Mouse (Mus musculus) embryonic facial prominence, embryonic 12.5 days (tissue): ENCODE measurements at regions not wholly inside any gene's neighbourhood (a gene's known extent, or its start where the extent isn't known, plus 50 kb on each side); places are given as distances from the start of the nearest gene placed in this dataset.

Experiments
- ATAC-seq: fragments of 200-750 bp; cut with Nextera tagmentation; 2 replicates; pipeline ENCODE4 v1.8.0; 2017; ENCODE audit not compliant: insufficient number of reproducible peaks, insufficient read depth, low FRiP score, low TSS enrichment
- H3K27ac ChIP-seq: fragments of 300-500 bp; sonication (generic); 2 replicates; pipeline ENCODE4 v1.5.1; 2016; ENCODE audit warnings: mild to moderate bottlenecking
- H3K27me3 ChIP-seq: fragments of 300-500 bp; sonication (generic); 2 replicates; pipeline ENCODE4 v1.6.1; 2016; ENCODE audit warnings: mild to moderate bottlenecking, moderate library complexity
- H3K36me3 ChIP-seq: fragments of 300-500 bp; sonication (generic); 2 replicates; pipeline ENCODE4 v1.6.1; 2016; ENCODE audit warnings: mild to moderate bottlenecking
- H3K4me1 ChIP-seq: fragments of 300-500 bp; sonication (generic); 2 replicates; pipeline ENCODE4 v1.6.1; 2016
- H3K4me2 ChIP-seq: fragments of 300-500 bp; sonication (generic); replicated peaks from 2 replicates; pipeline ENCODE4 v1.6.1; 2016; ENCODE audit warnings: mild to moderate bottlenecking, moderate library complexity
- H3K4me3 ChIP-seq: fragments of 300-500 bp; sonication (generic); 2 replicates; pipeline ENCODE4 v1.5.1; 2016; ENCODE audit warnings: mild to moderate bottlenecking
- H3K9ac ChIP-seq: fragments of 300-500 bp; sonication (generic); 2 replicates; pipeline ENCODE4 v1.6.1; 2016; ENCODE audit warnings: mild to moderate bottlenecking, moderate library complexity
- H3K9me3 ChIP-seq: fragments of 300-500 bp; sonication (generic); 2 replicates; pipeline ENCODE4 v1.6.1; 2016; ENCODE audit warnings: mild to moderate bottlenecking, moderate library complexity
- WGBS: fragments of 180-500 bp; shearing (Covaris S2); methylation state at CpG from one replicate; pipeline ENCODE4 v1.1.7; 2016; 5-methylcytosine and 5-hydroxymethylcytosine counted together

DNA sequence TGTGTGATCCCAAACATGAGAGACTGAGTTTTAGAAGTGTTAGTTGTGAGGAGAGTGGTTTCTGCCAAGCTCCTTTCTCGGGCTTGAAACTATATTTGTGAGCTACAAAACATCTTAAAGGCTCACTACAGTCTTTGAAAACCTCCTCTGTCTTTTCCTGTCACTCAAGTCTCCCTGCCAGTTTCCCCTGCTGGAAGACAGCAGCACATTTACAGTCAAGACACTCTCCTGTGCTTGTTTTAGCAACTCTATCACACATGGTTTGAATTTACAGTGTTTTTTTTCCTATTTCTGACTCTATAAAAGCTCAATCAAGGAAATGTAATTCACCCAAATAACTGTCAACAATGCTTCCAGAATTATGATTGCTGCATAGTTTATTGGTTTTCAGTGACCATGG, 286.1 kb upstream of the Sptlc3 start:
- Histone ChIP-seq H3K4me1 (peaks cover 5% of the 10 kb centered on the region; the same call in 1 of the 2 replicates), H3K4me2 (no peak overlapping the region), H3K27me3 (no peaks in the 10 kb centered on the region), H3K9me3 (no peaks in the 10 kb centered on the region), H3K27ac (no peak overlapping the region), H3K4me3 (no peak overlapping the region), H3K9ac (no peak overlapping the region), H3K36me3 (no peaks in the 10 kb centered on the region)
- no peak for ATAC-seq
- WGBS: 52% methylated on average over 1 of the region's 1 CpGs

DNA sequence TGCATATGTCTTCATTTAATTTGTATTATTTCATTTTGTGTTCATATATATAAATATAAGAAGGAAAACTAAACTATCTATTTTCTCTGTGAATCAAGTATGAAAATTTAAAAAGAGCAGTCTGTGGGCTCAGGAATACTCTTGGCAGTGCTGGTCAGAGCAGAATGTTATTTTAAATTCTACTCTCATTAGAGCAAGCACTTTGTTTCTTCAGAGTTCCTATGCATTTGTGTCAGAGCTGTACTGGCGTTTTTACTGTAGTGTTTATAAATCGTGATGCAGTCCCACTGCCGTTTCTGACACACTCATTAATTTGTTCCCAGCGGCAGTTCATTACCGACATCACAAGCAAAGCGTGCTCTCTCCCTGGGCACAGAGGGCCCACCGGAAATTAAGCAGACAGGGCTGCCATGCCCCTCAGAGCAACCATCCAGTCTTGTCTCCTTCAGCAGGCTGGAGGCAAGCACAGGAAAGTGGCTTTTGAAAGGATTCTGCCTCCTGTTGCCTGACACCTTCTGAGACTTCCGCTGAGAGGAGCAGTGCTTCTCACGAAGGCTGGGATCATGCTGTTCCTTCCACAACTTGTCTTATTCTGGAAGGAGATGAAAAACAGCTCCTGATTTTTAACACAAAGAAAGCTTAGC, 272.8 kb upstream of the Sptlc3 start:
- Histone ChIP-seq H3K4me1 (no peaks in the 10 kb centered on the region), H3K9me3 (no peaks in the 10 kb centered on the region), H3K27me3 (no peaks in the 10 kb centered on the region), H3K4me3 (no peak overlapping the region), H3K36me3 (no peaks in the 10 kb centered on the region), H3K27ac (no peak overlapping the region), H3K4me2 (0 out of 2 replicates have a peak overlapping the region, but pooled peaks have one; percentile 7), H3K9ac (no peak overlapping the region)
- no peak for ATAC-seq
- 47% methylated on average over 9 of the region's 9 CpGs for WGBS

DNA sequence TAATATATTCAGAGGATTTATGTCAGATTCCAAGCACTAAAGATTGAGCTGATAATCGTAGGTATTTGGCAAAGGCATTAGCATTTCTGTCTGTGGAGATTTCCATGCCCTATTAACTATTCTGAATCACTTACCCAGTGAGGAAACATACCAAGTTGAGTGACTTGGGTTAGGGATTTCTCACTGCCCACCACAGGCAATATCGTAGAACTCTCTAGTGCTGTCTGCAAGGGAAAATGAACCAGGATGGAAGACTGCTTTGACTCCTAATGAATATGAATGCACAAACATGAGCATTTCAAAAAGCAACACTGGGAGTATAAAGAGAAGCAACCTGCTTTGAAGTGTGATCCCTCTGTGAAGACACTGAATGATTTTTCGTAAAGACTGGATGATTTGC, 263.3 kb upstream of the Sptlc3 start:
- H3K4me1 ChIP-seq: no peaks in the 10 kb centered on the region
- ATAC-seq: no peak
- H3K27me3 ChIP-seq: no peaks in the 10 kb centered on the region
- no peaks in the 10 kb centered on the region for H3K9me3 ChIP-seq
- H3K4me2 ChIP-seq: no peak overlapping the region
- WGBS: 45% methylated on average over 3 of the region's 3 CpGs
- H3K9ac ChIP-seq: no peak overlapping the region
- H3K36me3 ChIP-seq: no peaks in the 10 kb centered on the region
- H3K4me3 ChIP-seq: no peak overlapping the region
- no peak overlapping the region for H3K27ac ChIP-seq

DNA sequence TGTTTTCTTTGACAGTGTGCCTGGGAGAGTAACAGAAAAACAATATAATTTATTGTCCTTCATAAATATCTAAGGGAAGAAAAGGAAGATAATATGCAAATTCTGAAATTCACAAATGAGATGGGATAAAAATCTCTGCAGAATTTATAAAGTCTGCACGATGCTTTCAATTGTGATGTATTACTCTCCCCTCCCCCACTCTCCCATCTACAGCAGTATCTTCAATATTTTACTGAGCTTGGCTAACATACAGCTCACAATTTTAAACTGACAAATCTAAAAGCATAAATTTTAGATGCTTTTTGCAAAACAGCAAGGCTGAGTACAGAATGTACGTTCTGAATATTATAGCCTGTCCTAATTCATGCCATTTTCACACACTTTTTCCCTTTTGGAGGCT, 243.6 kb upstream of the Sptlc3 start:
- Histone ChIP-seq H3K4me3 (no peak overlapping the region), H3K9ac (no peak overlapping the region), H3K27ac (no peak overlapping the region), H3K9me3 (no peaks in the 10 kb centered on the region), H3K4me2 (no peak overlapping the region), H3K4me1 (no peaks in the 10 kb centered on the region), H3K27me3 (no peaks in the 10 kb centered on the region), H3K36me3 (no peaks in the 10 kb centered on the region)
- WGBS: 87% methylated on average over 2 of the region's 2 CpGs
- no peak for ATAC-seq

DNA sequence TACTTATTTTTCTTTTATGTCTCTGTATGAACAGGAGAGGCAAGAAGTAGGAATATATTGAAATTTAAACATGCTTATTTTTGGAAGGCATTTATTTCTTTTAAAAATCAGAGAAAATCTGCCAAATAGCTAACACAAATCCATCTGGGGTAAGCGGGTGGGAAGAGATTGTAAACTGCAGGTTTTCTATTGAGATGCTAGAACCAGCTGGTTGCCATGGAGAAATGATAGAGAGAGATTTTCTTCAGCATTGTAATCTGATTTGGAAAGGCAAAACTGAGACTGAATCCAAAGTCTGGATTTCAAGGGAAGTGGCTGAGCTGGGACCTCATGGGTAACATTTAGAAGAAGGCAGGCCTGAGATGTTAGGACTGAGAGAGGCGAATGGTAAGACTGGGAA, 226.6 kb upstream of the Sptlc3 start:
- H3K4me3 ChIP-seq: no peak overlapping the region
- H3K9me3 ChIP-seq: no peaks in the 10 kb centered on the region
- no peaks in the 10 kb centered on the region for H3K36me3 ChIP-seq
- H3K27me3 ChIP-seq: no peaks in the 10 kb centered on the region
- 90% methylated on average over 2 of the region's 2 CpGs for WGBS
- H3K27ac ChIP-seq: no peak overlapping the region
- H3K4me1 ChIP-seq: no peaks in the 10 kb centered on the region
- ATAC-seq: no peak
- no peak overlapping the region for H3K9ac ChIP-seq
- H3K4me2 ChIP-seq: no peak overlapping the region

DNA sequence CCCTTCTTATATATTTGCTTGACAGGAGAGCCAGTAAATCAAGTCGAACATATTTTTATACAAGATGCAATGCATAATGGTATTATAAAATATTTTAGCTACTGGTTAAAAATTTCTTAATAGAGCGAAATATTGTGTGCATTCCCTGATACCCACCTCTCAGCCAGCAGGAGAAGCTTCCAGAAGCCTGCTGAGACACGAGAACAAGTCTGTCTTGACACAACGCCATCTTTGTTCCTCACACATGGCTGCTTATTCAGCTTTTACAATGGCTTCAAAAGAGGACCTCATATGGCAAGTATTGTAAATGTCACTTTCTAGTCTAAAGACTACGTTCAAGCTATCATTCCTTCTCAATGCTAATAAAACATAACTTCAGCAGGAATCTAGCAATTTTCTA, 217.1 kb upstream of the Sptlc3 start:
- ATAC-seq: no peak
- whole genome bisulfite sequencing: 77% methylated on average over 5 of the region's 5 CpGs
- Histone ChIP-seq H3K4me2 (no peak overlapping the region), H3K27ac (no peak overlapping the region), H3K9ac (no peak overlapping the region), H3K9me3 (no peaks in the 10 kb centered on the region), H3K27me3 (no peaks in the 10 kb centered on the region), H3K4me1 (no peaks in the 10 kb centered on the region), H3K36me3 (no peaks in the 10 kb centered on the region), H3K4me3 (no peak overlapping the region)

DNA sequence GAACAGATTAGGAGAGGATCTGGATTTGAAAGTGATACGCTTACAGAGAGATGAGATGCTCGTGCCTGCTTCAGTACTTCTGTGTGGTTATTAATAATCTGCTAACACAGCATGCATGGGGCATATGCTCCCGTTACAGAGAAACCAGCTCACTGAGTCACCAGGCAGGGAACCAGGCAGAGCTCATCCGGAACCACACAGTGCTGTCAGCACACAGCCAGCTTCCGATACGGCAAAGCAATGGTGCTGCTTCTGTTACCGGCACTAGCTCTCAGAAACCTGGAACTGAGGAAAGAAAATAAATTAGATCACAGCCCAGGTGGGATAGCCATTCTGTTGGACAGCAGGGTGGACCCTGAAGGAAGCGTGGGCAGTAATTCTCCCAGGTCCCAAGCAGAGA, 216.1 kb upstream of the Sptlc3 start:
- no peak for ATAC-seq
- Histone ChIP-seq H3K36me3 (no peaks in the 10 kb centered on the region), H3K4me3 (no peak overlapping the region), H3K9me3 (no peaks in the 10 kb centered on the region), H3K4me2 (no peak overlapping the region), H3K27ac (no peak overlapping the region), H3K27me3 (no peaks in the 10 kb centered on the region), H3K9ac (no peak overlapping the region), H3K4me1 (no peaks in the 10 kb centered on the region)
- WGBS: 89% methylated on average over 8 of the region's 8 CpGs

DNA sequence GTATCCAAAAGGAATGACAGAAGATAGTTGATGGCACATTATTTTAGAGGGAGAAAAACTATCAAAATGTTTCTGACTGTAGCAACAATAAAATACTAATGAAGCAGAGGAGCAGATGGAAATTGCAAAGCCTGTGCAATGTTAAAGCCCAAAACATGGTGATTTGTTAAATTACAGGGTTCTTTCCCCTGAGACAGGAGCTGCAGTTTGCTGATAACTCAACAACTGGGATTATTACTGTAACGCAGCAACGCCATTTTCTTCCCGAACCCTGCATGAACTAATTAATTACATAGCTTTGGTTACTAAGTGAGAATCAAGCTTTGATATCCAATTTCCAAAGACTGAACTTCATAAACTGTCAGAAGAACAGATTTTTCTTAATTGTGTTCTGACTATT, 212.7 kb upstream of the Sptlc3 start:
- H3K27me3 ChIP-seq: no peaks in the 10 kb centered on the region
- ATAC-seq: no peak
- no peaks in the 10 kb centered on the region for H3K4me1 ChIP-seq
- no peak overlapping the region for H3K9ac ChIP-seq
- H3K4me3 ChIP-seq: no peak overlapping the region
- H3K9me3 ChIP-seq: no peaks in the 10 kb centered on the region
- no peaks in the 10 kb centered on the region for H3K36me3 ChIP-seq
- H3K27ac ChIP-seq: no peak overlapping the region
- 65% methylated on average over 3 of the region's 3 CpGs for WGBS
- no peak overlapping the region for H3K4me2 ChIP-seq

DNA sequence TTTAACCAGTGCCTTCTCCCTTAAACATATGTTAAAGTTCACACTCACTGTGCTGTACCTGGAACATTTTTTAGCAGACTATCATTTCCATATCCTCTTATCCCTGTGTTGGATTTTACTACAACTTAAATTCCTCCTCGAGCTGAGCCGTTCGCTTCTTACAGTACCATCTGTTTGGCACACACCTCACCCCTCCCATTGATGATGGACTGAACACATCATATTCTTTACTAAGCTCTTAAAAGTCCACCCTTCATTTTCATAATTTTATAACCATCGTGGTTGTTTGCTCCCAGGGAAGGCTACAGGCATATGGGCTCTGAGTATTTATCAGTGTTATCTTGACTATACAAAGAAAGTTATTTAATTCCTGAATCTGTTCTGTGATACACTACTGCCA, 209.4 kb upstream of the Sptlc3 start:
- Histone ChIP-seq H3K4me2 (no peak overlapping the region), H3K4me1 (no peaks in the 10 kb centered on the region), H3K9ac (no peak overlapping the region), H3K27ac (no peak overlapping the region), H3K36me3 (no peaks in the 10 kb centered on the region), H3K4me3 (no peak overlapping the region), H3K9me3 (no peaks in the 10 kb centered on the region), H3K27me3 (no peaks in the 10 kb centered on the region)
- no peak for ATAC-seq
- WGBS: 83% methylated on average over 4 of the region's 4 CpGs

DNA sequence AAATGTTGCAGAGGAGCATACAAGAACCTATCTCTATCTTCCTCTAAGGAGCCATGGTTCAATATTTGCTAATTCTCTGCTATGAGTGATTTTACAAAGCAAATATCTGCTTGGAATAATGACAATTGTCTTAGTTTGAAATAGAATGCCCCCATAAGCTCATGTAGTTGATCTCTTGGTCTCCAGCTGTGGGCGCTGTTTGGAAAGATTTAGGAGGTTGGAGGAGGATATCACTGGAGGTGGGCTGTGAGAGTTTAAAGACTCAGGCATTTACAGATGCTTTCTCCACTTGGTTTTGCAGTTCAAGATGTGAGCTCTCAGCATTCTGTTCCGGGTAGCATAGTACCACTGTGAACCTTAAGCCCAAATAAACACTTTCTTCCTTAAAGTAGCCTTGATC, 207.3 kb upstream of the Sptlc3 start:
- 49% methylated on average over 2 of the region's 2 CpGs for WGBS
- Histone ChIP-seq H3K9me3 (no peaks in the 10 kb centered on the region), H3K4me3 (no peak overlapping the region), H3K4me2 (no peak overlapping the region), H3K4me1 (no peaks in the 10 kb centered on the region), H3K36me3 (no peaks in the 10 kb centered on the region), H3K27me3 (no peaks in the 10 kb centered on the region), H3K27ac (no peak overlapping the region), H3K9ac (no peak overlapping the region)
- no peak for ATAC-seq

DNA sequence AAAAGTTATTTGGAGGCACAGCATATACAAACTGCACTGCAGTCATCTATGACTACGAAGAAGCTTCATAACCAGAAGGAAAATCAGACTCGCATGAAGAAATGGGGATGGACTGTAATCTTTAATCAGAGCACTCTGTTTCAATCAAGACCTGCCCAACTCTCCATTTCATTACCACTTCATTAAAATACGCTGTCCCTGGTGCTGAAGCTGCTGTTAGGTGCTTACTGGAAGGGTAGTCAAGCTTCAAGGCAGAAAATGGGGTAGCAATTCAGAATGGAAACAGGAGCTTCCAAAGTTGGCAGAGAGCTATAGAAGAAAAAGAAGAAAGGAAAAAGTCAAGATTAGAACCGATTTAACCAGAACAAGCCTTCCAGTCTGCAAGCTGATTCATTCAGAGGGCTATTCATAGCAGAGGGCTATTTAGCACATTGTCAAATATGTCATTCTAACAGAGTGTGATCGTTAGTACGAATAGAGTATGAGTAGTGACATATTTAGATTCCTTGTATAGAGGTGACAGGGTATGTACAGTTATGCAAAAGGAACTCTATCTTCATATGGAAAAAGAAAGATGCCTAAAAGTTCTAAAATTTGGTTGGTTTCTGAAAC, 195.1 kb upstream of the Sptlc3 start:
- H3K4me3 ChIP-seq: no peak overlapping the region
- H3K9me3 ChIP-seq: no peaks in the 10 kb centered on the region
- no peak overlapping the region for H3K4me2 ChIP-seq
- no peak for ATAC-seq
- 64% methylated on average over 6 of the region's 6 CpGs for WGBS
- H3K36me3 ChIP-seq: no peaks in the 10 kb centered on the region
- no peak overlapping the region for H3K9ac ChIP-seq
- H3K27me3 ChIP-seq: no peaks in the 10 kb centered on the region
- H3K27ac ChIP-seq: no peak overlapping the region
- H3K4me1 ChIP-seq: no peaks in the 10 kb centered on the region

DNA sequence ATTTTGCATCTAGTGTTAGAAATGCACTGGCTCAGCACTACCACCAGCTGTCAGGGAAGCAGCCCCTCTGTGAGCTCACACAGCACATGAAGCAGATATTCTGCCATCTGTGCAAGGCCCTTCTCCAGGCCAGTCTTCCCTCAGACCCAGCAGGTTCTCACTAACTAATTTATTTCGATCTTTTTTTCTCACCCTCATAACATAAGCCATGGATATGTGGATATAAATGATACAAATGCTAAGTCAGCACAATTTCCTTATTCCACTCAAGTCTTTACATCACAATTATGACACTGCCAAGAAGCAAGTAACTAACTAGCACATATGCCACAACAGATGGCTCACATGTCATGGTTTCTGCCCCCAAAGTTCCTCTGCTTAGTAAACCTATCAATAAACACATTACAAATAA, 182.3 kb upstream of the Sptlc3 start:
- Histone ChIP-seq H3K27me3 (no peaks in the 10 kb centered on the region), H3K4me1 (no peaks in the 10 kb centered on the region), H3K9me3 (no peaks in the 10 kb centered on the region), H3K27ac (no peak overlapping the region), H3K9ac (no peak overlapping the region), H3K4me2 (no peak overlapping the region), H3K4me3 (no peak overlapping the region), H3K36me3 (no peaks in the 10 kb centered on the region)
- 82% methylated on average over 1 of the region's 1 CpGs for WGBS
- no peak for ATAC-seq
